Mouse (Mus musculus): Measurements from ENCODE around the gene Robo3. TPM values are rescaled to one million over a fixed set of nuclear protein-coding genes. Genes with fewer than 3 reads are reported as not detected.

Gene Robo3
- polyA plus RNA-seq, 2 experiments from 2014 or later, result not detected

GRCm38 (mm10) chr9:37367301-37368080 lies 65.6 kb downstream of the Robo3 start, which contains the start of gene Hepacam:
TSS of gene Hepacam (plus strand) at chr9:37367351.
- ATAC-seq, result no peak

- no peak for ATAC-seq
These were observed 67.3 kb downstream of the Robo3 start for GRCm38 (mm10) chr9:37365706-37366105.

Other genes starting within 250 kb of the Robo3 start
- gene Tmem218, start 225.0 kb downstream of the Robo3 start, polyA plus RNA-seq (2017; shearing (Covaris generic)), result 1 to 10 TPM; 3.1 to 3.2 TPM
- 1 to 10 TPM; 1.4 to 1.7 TPM for gene Slc37a2, start 177.5 kb downstream of the Robo3 start, polyA plus RNA-seq (2017; shearing (Covaris generic))
- 1 to 10 TPM; 3.8 to 6.9 TPM for gene Ccdc15, start 84.8 kb downstream of the Robo3 start, polyA plus RNA-seq (2017; shearing (Covaris generic))
- not detected for gene Hepacam, start 65.9 kb downstream of the Robo3 start, polyA plus RNA-seq (2017; shearing (Covaris generic))
- not detected for gene Robo4, start 31.3 kb downstream of the Robo3 start, polyA plus RNA-seq (2017; shearing (Covaris generic))
- 1 to 10 TPM; 7.9 to 9.3 TPM for gene Msantd2, start 56.1 kb upstream of the Robo3 start, polyA plus RNA-seq (2017; shearing (Covaris generic))
- under 1 TPM in 1 of 2 experiments, not detected in 1; 0.58 TPM for gene Esam, start 94.8 kb upstream of the Robo3 start, polyA plus RNA-seq (2017; shearing (Covaris generic))
- gene Vsig2, start 106.0 kb upstream of the Robo3 start, polyA plus RNA-seq (2017; shearing (Covaris generic)), result not detected
- gene Nrgn, start 119.7 kb upstream of the Robo3 start, polyA plus RNA-seq (2017; shearing (Covaris generic)), result under 1 TPM in 1 of 2 experiments, not detected in 1; 0.33 TPM
- gene Siae, start 122.5 kb upstream of the Robo3 start, polyA plus RNA-seq (2017; shearing (Covaris generic)), result 10 to 100 TPM in 1 of 2 experiments, 1 to 10 TPM in 1; 9.7 to 13.6 TPM
- 1 to 10 TPM in 1 of 2 experiments, not detected in 1; 1.4 TPM for gene Spa17, start 180.5 kb upstream of the Robo3 start, polyA plus RNA-seq (2017; shearing (Covaris generic))
- 100 to 1,000 TPM; 200 to 207 TPM for gene Tbrg1, start 224.1 kb upstream of the Robo3 start, polyA plus RNA-seq (2017; shearing (Covaris generic))
- gene Panx3, start 236.0 kb upstream of the Robo3 start, polyA plus RNA-seq (2017; shearing (Covaris generic)), result not detected